Mouse (Mus musculus) adrenal gland, adult 18-20 months (tissue): ENCODE data around the gene Fkbp1b. TPM values are rescaled to one million over a fixed set of nuclear protein-coding genes. Genes with fewer than 3 reads are reported as not detected.
"Not testable (repeated sequence)": the region's sequence is repeated elsewhere in the genome, so short reads cannot be mapped to it uniquely, and the experiment has no call there.

Source experiments
- DNase-seq, 2 experiments: peaks; one replicate each; pipeline ENCODE4 v3.0.0; 2021 to 2022; ENCODE audit warnings: low spot score in 2 of 2
- total RNA-seq, 2 experiments: library from RNA; stranded (reverse); gene quantifications; 1 replicate in 1 of 2; 2 replicates in 1 of 2; pipeline ENCODE4 v1.2.3; 2021

Fkbp1b gene
- total RNA-seq, 2 experiments from 2014 or later: 4.4 to 7.7 TPM

- no peak for DNase-seq
Measured at GRCm38 (mm10) chr12:4856160-4856559, 14.8 kb upstream of the Fkbp1b start.

DNA sequence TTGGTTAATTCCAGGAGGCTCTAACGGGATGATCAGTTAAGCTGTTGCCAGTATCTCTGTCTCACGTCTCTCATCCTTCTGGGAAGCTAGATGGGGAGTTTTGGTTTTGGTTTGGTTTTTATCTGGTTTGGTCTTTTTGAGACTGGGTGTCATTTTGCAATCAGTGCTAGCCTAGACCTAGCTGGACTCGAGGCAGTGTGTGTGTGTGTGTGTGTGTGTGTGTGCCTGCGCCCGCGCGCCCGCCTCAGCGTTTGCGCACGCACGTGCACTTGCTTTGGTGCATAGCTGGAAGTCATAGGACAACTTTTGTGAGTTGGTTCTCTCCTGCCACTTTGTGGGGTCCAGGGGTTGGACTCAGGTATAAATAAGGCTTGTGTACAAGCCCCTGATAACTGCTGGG, 2.4 kb upstream of the Fkbp1b start:
- DNase-seq: peak in 1 of 2 experiments; percentile 45

DNA sequence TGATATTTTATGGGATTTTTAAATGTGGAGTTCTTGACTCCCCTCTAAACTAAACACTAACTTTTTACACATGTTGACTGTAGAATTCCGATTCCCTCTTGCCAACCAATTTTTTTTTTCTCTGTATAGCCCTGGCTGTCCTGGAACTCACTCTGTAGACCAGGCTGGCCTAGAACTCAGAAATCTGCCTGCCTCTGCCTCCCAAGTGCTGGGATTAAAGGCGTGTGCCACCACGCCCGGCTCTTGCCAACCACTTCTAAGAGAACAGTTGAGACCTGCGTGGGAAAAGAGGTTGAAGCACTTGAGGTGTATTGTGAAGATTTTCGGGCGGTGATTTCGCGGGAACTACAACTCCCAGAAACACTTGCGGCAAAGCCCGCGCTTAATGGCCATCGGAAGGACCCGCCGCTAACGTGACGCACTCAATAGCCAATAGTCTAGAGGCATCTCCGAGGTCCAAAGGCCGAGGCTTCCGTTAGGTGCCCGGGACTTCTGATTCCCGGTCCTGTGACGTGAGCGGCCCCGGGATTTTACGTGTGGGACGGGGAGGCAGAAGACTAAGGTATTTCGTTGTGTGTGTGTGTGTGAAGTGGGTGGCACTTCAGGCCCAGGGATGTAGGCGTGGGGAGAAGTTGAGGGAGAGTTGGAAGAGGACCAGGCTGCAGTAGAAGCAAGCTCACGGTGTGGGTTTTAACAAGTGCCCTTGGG, 1.7 kb upstream of the Fkbp1b start, which contains the start of gene Wdcp:
Gene Wdcp (plus strand): TSS at position 414 of the 708 bp plus-strand sequence.
- peak; percentile 77 to 79 for DNase-seq

GRCm38 (mm10) chr12:4842456-4842855, 1.1 kb upstream of the Fkbp1b start:
- DNase-seq: no peak

- no peak for DNase-seq
Measured at GRCm38 (mm10) chr12:4840741-4841140, 650 bp downstream of the Fkbp1b start.

GRCm38 (mm10) chr12:4840010-4840409, 1.4 kb downstream of the Fkbp1b start:
- no peak for DNase-seq

- no peak for DNase-seq
Measured at GRCm38 (mm10) chr12:4836959-4837358, 4.4 kb downstream of the Fkbp1b start.

DNA sequence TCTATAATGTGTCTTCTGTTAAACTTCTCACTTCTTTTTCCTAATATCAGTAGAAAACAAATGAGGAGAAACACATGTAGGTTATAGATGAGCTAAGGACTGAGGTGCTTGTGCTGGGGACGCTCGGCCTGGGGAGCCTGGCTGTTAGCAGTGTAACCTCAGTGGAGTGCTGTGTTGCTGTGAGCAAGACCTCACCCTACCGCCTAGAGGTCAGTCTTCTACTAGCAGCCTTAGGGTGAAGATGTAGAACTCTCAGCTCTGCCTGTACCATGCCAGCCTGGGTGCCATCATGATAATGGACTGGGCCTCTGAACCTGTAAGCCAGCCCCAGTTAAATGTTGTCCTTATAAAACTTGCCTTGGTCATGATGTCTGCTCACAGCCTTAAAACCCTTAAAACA, 14.1 kb downstream of the Fkbp1b start:
- DNase-seq: no peak

GRCm38 (mm10) chr12:4817361-4818101, 23.9 kb downstream of the Fkbp1b start, which contains the start of gene Sf3b6:
Gene Sf3b6 (plus strand): TSS chr12:4817544.
- DNase-seq: peak; percentile 96 to 97

DNA sequence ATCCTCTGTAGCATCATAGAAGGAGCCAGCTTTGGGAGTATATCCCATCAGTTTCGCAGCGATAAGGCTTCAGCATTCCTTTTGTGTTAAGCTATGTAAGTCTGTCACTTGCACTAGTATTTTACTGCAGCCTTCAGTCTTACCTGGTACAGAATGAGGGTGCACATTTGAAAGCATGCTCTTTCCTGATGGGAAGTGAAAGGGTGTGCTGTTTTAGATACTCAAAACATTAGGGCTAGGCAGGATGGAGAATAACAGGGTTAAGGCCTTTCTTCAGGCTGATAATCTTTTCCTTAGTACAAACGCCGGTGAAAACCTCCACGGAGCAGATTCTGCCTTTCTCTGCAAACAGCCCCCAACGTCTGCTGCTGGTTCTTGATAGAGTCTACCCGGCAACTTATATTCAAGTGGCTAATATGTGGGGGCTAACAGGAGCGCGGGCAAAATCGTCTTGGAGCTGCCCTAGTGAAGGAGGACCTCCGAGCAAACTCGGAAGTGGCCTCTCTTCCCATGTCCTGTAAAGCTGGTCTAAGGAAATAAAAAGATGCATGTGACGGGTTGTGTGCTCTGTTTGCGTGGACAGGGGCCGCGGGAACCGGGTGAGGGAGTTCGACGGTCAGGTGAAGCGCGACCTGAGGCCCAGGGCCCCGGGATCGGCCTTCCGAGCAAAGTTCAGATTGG, 24.6 kb downstream of the Fkbp1b start:
- no peak for DNase-seq

- no peak for DNase-seq
Measured at GRCm38 (mm10) chr12:4813636-4814035, 27.8 kb downstream of the Fkbp1b start.

- DNase-seq: no peak
Measured at GRCm38 (mm10) chr12:4811705-4812104, 29.7 kb downstream of the Fkbp1b start.

DNA sequence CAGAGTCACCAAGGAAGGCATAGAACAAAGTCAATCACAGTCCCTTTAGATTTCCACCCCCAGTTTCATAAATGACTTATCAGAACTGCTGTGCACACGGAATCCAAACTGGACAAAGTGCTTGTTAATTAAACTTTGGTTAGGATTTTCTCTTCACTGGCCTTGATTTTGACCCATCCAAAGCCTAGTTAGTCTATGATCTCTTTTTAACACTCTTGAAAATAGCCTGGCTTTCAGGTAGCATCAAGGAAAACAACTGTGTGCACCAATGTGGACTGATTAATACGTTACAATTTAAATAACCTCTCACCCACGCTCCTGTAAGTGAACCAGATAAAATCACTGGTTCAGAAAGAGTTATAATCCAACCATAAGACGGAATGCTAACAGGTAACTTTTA, 30.4 kb downstream of the Fkbp1b start:
- DNase-seq: no peak

DNA sequence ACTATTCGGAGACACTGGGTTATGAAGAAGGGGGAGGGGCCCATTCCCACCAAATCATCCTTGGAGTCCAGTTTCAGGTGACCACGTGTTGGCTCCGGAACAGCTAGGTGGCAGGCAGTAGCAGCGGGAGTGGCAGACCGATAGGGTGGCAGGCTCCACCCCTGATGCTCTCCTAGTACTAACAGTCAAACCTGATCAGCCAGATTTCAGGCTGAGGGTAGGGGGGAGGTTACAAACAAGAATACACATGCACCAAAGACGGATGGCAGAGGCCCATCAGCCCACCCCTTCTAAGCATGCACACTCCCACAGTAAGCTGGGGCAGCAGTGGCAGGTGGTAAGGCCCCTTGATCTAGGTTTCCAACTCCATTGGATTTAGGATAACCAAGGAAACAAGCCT, 43.9 kb downstream of the Fkbp1b start:
- DNase-seq: not testable (repeated sequence)

DNA sequence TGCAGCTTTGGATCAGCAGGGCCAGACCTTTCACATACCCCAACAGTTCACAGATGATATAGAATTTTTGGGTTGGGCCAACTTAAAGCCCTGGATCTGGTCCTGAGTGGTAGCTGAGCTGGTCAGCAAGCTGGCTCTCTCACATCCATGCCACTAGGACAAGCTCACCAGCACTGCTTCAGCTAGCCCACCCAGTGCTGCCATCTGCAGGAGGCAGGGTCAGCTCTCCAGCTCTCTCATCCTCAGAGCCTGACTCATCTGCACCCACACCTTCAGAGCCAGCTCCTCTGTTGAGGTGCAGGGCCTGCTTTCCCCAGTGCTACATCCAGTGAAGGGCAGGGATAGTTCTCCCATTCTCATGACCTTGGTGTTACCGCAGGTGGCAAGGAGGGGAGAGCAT, 47.7 kb downstream of the Fkbp1b start:
- DNase-seq: no peak

DNA sequence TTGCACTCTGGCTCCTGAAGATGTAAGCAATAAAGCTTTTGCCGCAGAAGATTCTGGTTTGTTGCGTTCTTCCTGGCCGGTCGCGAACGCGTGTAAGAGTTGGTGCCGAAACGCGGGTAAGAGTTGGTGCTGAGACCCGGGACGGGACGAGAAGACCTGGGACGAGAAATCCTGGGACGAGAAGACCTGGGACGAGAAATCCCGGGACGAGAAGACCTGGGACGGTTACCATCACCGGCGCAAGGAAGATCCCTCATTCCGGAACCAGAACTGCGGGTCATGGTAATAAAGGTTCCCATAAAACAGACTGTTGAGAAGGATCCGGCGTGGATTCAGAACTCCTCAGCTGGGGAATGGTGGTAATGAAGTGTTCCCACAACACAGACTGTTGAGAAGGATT, 53.3 kb downstream of the Fkbp1b start:
- DNase-seq: not testable (repeated sequence)

DNA sequence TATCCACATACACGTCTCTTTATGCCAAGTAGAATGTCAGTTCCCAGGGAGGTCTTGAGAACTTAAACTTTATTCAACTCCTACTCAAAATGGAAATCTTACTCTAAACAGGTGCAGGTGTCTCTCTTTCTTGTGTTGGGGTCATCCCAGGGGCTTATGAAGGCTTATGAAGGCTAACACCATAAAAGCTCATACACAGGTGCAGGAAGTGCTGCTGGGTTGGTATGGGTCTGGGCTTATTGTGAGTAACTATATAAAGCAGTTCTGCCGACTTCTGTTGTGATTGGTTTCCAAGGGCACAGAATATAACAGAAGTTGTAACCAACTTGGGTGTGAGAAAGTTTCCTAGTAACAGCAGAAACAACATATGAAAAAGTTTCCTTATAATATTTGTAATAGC, 56.9 kb downstream of the Fkbp1b start:
- DNase-seq: no peak

DNA sequence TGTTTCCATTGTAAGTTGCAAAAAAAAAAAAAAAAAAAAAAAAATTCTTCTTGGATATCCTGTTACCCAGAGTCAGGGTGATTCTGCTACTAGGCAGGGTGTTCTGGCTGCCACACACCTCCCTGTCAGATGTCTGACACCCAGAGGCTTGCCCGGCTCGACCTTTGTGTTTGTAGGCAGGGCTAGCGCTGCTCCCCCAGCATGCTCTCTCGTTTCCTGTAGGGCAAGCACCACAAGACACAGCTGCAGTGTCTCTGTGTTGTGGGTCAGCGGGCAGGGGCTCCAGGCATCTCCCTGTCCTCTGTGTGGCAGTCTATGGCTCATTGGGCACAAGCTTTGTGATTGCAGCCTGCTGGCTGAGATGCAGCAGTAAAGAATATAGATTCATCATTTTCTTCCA, 57.8 kb downstream of the Fkbp1b start:
- no peak for DNase-seq
